Mouse (Mus musculus): ENCODE measurements around the gene Ptges2.

Ptges2 gene

GRCm38 (mm10) chr2:32416556-32416955 is 20.9 kb downstream of the Ptges2 start:
- no peak for DNase-seq (ENCODE audit: low spot score)

- DNase-seq (ENCODE audit: low spot score), result no peak
Observed at GRCm38 (mm10) chr2:32417486-32417885, 21.8 kb downstream of the Ptges2 start.

GRCm38 (mm10) chr2:32418430-32419151 is 22.9 kb downstream of the Ptges2 start:
- no peak for DNase-seq (ENCODE audit: low spot score)

- peak; percentile 56 for DNase-seq (ENCODE audit: low spot score)
Observed at GRCm38 (mm10) chr2:32419359-32419758, 23.7 kb downstream of the Ptges2 start.

GRCm38 (mm10) chr2:32420066-32420608 is 24.4 kb downstream of the Ptges2 start:
- no peak for DNase-seq (ENCODE audit: low spot score)

- no peak for DNase-seq (ENCODE audit: low spot score)
Observed at GRCm38 (mm10) chr2:32420647-32421046, 25.0 kb downstream of the Ptges2 start.

- DNase-seq (ENCODE audit: low spot score), result no peak
Observed at GRCm38 (mm10) chr2:32421851-32422251, 26.2 kb downstream of the Ptges2 start.

- DNase-seq (ENCODE audit: low spot score), result peak; percentile 89
Observed at GRCm38 (mm10) chr2:32423481-32424331, 28.0 kb downstream of the Ptges2 start.

GRCm38 (mm10) chr2:32424796-32425195 is 29.1 kb downstream of the Ptges2 start:
- DNase-seq (ENCODE audit: low spot score), result no peak

GRCm38 (mm10) chr2:32425568-32425967 is 29.9 kb downstream of the Ptges2 start:
- DNase-seq (ENCODE audit: low spot score), result no peak

GRCm38 (mm10) chr2:32426141-32426540 is 30.4 kb downstream of the Ptges2 start:
- no peak for DNase-seq (ENCODE audit: low spot score)

- DNase-seq (ENCODE audit: low spot score), result no peak
Observed at GRCm38 (mm10) chr2:32427720-32428119, 32.0 kb downstream of the Ptges2 start.

- peak; percentile 84 for DNase-seq (ENCODE audit: low spot score)
Observed at GRCm38 (mm10) chr2:32428262-32428722, 32.6 kb downstream of the Ptges2 start.

- DNase-seq (ENCODE audit: low spot score), result no peak
Observed at GRCm38 (mm10) chr2:32429215-32429891, 33.7 kb downstream of the Ptges2 start.

GRCm38 (mm10) chr2:32430701-32431676 is 35.3 kb downstream of the Ptges2 start:
- DNase-seq (ENCODE audit: low spot score), result peak; percentile 89

GRCm38 (mm10) chr2:32436686-32437372 is 41.1 kb downstream of the Ptges2 start:
- DNase-seq (ENCODE audit: low spot score), result no peak

GRCm38 (mm10) chr2:32437612-32438166 is 42.0 kb downstream of the Ptges2 start:
- DNase-seq (ENCODE audit: low spot score), result no peak

GRCm38 (mm10) chr2:32438733-32439132 is 43.0 kb downstream of the Ptges2 start:
- peak; percentile 56 for DNase-seq (ENCODE audit: low spot score)

- peak; percentile 67 for DNase-seq (ENCODE audit: low spot score)
Observed at GRCm38 (mm10) chr2:32439177-32439576, 43.5 kb downstream of the Ptges2 start.

GRCm38 (mm10) chr2:32440164-32440563 is 44.5 kb downstream of the Ptges2 start:
- DNase-seq (ENCODE audit: low spot score), result no peak
